Mouse (Mus musculus): ENCODE measurements around the gene Tex14. TPM values are rescaled to one million over a fixed set of nuclear protein-coding genes. Genes with fewer than 3 reads are reported as not detected.
"Not testable (repeated sequence)": the region's sequence is repeated elsewhere in the genome, so short reads cannot be mapped to it uniquely, and the experiment has no call there.

Tex14 gene
- total RNA-seq, 2 experiments from 2014 or later, result 0.10 to 0.68 TPM

GRCm38 (mm10) chr11:87463792-87464430 is 59.0 kb downstream of the Tex14 start:
- intact Hi-C loops (cut with DNase I); DNase-seq (ENCODE audit: low spot score in 2 of 2): not testable (repeated sequence)

- no peak for DNase-seq (ENCODE audit: low spot score in 2 of 2)
- intact Hi-C loops (cut with DNase I), result no loop called here
These were observed 61.2 kb downstream of the Tex14 start for GRCm38 (mm10) chr11:87465990-87466593.

DNA sequence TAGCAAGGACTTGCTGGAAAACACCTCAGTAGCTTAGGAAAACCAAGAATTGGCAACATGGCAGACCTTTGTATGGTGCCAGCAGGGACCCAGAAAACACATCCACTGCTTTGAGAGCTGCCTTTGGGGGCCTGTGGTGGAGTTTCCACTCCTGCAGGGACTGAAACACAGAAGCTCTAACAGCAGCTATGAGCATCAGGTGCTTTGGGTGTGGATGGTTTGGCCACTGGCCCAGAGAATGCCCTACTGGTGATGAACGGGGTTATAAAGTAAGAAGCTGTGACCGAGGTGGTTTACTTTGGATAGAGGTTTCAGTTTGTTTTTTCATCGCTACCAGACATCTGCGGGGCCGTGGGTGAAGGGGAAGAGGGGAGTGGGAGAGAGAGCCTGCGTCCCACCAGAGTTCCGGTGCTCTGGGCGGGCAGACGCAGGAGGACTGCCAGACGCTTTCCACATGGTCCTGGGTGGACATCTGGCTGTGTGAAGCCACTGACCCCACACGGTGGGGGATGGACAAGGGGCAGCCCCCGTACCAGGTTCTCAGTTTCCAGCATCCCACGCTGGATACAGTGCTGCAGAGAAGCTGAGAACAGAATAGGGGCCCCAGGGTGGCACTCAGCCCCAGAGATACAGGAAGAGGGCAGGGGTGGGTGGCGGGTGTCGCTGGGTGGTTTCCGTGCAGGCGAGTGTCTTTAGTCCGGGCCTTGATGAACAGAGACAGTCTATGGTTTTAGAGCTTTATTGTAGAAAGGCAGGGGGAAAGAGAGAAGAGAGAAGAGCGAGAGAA is 62.8 kb downstream of the Tex14 start:
- DNase-seq (ENCODE audit: low spot score in 2 of 2), result no peak
- intact Hi-C loops (cut with DNase I), result no loop called here

DNA sequence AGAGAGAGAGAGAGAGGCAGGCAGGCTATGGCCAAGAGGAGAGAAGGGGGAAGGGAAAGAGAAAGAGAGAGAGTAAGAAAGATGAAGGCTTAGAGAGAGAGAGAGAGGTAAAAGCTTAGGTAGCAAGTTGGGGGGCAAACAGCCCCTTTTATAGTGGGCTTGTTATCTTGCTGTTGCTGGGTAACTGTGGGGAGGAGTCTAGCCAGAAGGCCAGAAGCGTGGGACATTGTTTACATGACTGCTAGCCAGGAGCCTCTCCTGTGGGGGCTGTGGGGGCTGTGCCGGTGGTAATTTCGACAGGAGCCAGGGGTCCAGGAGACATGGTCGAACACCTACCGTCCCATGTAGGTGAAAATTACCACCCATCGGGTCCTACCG is 63.4 kb downstream of the Tex14 start:
- intact Hi-C loops (cut with DNase I), result no loop called here
- DNase-seq (ENCODE audit: low spot score in 2 of 2), result no peak

DNA sequence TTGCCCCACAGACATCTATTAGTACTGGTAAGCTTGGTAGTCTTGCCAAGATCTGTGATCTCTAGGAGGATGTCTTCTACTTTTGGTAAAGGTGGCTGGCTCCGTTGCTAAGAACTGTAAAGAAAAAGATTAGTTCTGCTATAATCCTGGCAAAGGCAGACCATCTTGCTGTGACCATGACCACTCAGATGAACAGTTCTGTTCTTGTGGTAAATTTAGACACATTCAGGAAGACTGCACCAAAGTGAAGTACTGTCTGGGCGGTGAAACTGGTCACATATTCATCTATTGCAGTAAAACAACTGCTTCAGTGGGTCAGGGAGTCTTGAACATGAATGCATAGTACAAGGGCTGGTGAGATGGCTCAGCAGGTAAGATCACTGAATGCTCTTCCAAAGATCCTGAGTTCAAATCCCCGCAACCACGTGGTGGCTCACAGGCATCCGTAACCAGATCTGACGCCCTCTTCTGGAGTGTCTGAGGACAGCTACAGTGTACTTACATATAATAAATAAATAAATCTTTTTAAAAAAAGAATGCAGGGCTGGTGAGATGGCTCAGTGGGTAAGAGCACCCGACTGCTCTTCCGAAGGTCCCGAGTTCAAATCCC is 63.9 kb downstream of the Tex14 start:
- DNase-seq (ENCODE audit: low spot score in 2 of 2), result no peak
- intact Hi-C loops (cut with DNase I), result no loop called here

GRCm38 (mm10) chr11:87470807-87471698 is 66.2 kb downstream of the Tex14 start:
- peak; percentile 57 for DNase-seq (ENCODE audit: low spot score in 2 of 2)
- intact Hi-C loops (cut with DNase I), result not testable (repeated sequence)

DNA sequence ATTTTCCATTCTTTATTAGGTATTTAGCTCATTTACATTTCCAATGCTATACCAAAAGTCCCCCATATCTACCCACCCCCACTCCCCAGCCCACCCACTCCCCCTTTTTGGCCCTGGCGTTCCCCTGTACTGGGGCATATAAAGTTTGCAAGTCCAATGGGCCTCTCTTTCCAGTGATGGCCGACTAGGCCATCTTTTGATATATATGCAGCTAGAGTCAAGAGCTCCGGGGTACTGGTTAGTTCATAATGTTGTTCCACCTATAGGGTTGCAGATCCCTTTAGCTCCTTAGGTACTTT is 66.8 kb downstream of the Tex14 start:
- intact Hi-C loops (cut with DNase I); DNase-seq (ENCODE audit: low spot score in 2 of 2): not testable (repeated sequence)

DNA sequence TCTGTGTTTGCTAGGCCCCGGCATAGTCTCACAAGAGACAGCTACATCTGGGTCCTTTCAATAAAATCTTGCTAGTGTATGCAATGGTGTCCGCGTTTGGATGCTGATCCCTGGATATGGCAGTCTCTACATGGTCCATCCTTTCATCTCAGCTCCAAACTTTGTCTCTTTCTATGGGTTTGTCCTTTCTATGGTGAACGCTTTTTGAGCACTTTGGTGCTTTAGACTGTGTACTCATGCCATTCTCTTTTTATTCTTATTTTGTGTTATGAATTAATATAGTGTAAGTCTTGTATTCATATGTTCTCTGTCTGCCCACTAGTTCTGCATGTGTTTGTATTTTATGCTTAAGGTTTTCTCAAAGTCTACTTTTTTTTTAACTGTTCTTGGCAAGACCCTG is 67.2 kb downstream of the Tex14 start:
- intact Hi-C loops (cut with DNase I); DNase-seq (ENCODE audit: low spot score in 2 of 2): not testable (repeated sequence)

GRCm38 (mm10) chr11:87479172-87479571 is 74.3 kb downstream of the Tex14 start:
- DNase-seq (ENCODE audit: low spot score in 2 of 2); intact Hi-C loops (cut with DNase I): not testable (repeated sequence)

GRCm38 (mm10) chr11:87483796-87484326 is 79.0 kb downstream of the Tex14 start:
- intact Hi-C loops (cut with DNase I), result no loop called here

DNA sequence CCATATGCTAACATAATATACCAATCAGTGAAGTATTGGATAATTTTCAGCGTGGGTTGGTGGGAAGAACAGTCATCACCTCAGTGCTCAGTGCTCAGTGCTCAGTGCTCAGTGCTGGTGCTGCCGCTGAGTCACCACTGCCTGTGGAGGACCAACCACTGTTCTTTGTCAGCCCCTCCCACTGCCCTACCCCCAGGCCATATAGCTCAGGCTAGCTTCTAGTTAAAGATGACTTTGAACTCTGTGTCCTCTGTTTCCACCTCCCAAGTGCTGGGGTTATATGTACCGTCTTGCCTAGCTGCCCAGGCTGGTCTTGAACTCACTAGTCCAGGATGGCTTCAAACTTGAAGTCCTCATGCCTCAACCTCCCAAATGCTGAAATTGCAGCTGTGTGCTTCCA is 84.1 kb downstream of the Tex14 start:
- intact Hi-C loops (cut with DNase I), result no loop called here
- no peak for DNase-seq (ENCODE audit: low spot score in 2 of 2)

More at GRCm38 (mm10) chr11:87483796-87484326, 79.0 kb downstream of the Tex14 start:
- DNase-seq (ENCODE audit: low spot score in 2 of 2), result no peak

GRCm38 (mm10) chr11:87504690-87505214 is 99.9 kb downstream of the Tex14 start:
- no peak for DNase-seq (ENCODE audit: low spot score in 2 of 2)
- intact Hi-C loops (cut with DNase I), result loop anchor here (5.0 to 10.0 kb wide), 2 partner anchors 70 to 287 kb away; no protein-coding TSS in a partner anchor

DNA sequence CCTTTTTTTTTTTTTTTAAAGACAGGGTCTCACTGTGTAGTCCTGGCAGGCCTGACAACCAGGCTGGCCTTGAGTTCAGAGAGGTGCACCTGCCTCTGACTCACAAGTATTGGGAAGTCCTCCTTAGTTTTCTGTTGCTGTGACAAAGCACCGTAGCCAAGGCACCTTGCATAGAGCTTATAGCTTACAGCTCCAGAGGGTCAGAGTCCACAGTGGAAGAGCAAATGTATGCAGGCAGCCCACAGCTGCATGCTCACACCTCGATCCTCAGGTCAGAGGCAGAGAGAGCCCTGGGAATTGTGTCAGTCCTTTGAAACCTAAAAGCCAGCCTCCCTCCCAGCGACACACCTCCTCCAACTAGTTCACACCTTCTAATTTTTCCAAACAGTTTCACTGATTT is 101.6 kb downstream of the Tex14 start:
- no peak for DNase-seq (ENCODE audit: low spot score in 2 of 2)
- intact Hi-C loops (cut with DNase I), result loop anchor here (10.0 kb wide), 1 partner anchor 72 kb away; no protein-coding TSS in a partner anchor

GRCm38 (mm10) chr11:87507043-87507442 is 102.2 kb downstream of the Tex14 start:
- intact Hi-C loops (cut with DNase I), result loop anchor here (10.0 kb wide), 1 partner anchor 72 kb away; no protein-coding TSS in a partner anchor

DNA sequence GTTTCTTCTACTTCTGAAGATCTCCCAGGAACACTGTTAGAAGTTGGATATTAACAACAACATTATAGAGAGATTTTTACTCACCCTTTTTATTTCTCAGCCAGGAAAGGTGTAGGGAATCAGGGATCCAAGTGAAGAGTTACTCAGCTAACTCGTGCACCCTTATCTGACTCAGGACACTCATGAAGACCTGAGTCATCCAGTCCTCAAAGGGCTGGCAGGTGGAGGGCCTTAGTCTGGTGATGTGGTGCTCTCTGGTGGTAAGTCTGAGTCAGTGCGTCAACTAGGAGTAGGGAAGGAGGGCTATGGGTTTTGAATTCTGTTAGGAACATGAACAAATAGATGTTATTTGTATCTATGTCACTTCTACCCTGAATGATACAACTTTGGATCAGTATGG is 114.4 kb downstream of the Tex14 start:
- intact Hi-C loops (cut with DNase I), result no loop called here
- DNase-seq (ENCODE audit: low spot score in 2 of 2), result no peak

More at GRCm38 (mm10) chr11:87507043-87507442, 102.2 kb downstream of the Tex14 start:
- DNase-seq (ENCODE audit: low spot score in 2 of 2), result no peak

GRCm38 (mm10) chr11:87523466-87523865 is 118.6 kb downstream of the Tex14 start:
- intact Hi-C loops (cut with DNase I), result no loop called here
- no peak for DNase-seq (ENCODE audit: low spot score in 2 of 2)

- DNase-seq (ENCODE audit: low spot score in 2 of 2), result no peak
- intact Hi-C loops (cut with DNase I), result no loop called here
These were observed 119.1 kb downstream of the Tex14 start for GRCm38 (mm10) chr11:87523967-87524366.

GRCm38 (mm10) chr11:87524780-87525179 is 119.9 kb downstream of the Tex14 start:
- intact Hi-C loops (cut with DNase I), result no loop called here
- no peak for DNase-seq (ENCODE audit: low spot score in 2 of 2)

DNA sequence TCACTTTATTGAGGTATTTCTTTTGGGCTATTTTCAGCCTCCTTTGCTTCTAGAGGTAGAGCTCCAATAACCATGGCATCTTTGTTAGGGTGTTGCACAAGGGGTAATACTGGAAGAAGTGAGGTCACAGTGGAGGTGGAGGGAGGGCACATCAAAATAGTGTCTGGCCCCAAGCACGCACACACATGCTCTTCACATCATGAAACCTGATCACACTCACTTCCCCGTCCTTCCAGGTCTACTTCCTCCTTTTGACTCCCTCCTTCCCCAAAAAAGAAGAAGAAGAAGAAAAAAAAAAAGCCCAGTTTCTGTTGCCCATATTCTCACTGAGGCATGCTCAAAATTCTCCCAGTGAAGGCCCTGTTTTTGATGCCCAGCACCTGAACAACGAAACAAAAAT is 122.5 kb downstream of the Tex14 start:
- intact Hi-C loops (cut with DNase I), result no loop called here
- no peak for DNase-seq (ENCODE audit: low spot score in 2 of 2)
